Mouse (Mus musculus) hindbrain, postnatal 0 days (tissue): ENCODE results near the gene Ube3b. TPM values are rescaled to one million over a fixed set of nuclear protein-coding genes. Genes with fewer than 3 reads are reported as not detected.

Experiments used
- ATAC-seq: fragments of 200-750 bp; cut with Nextera tagmentation; 2 replicates; pipeline ENCODE4 v1.8.0; 2017; ENCODE audit warnings: mild to moderate bottlenecking, moderate TSS enrichment, moderate library complexity
- DNase-seq: peaks from one replicate; pipeline ENCODE4 v3.0.0-alpha.2; 2015; ENCODE audit warnings: low spot score
- H3K27ac ChIP-seq: fragments of 300-500 bp; sonication (generic); 2 replicates; pipeline ENCODE4 v1.5.1; 2014; ENCODE audit warnings: mild to moderate bottlenecking
- H3K27me3 ChIP-seq: fragments of 300-500 bp; sonication (generic); 2 replicates; pipeline ENCODE4 v1.6.1; 2014; ENCODE audit warnings: low read length, mixed read lengths; ENCODE audit not compliant: insufficient read depth
- H3K36me3 ChIP-seq: fragments of 300-500 bp; sonication (generic); 2 replicates; pipeline ENCODE4 v1.6.1; 2014; ENCODE audit warnings: low read length, mixed read lengths; ENCODE audit not compliant: insufficient read depth
- H3K4me1 ChIP-seq: fragments of 300-500 bp; sonication (generic); 2 replicates; pipeline ENCODE4 v1.6.1; 2014; ENCODE audit warnings: antibody characterized with exemption, low read length, mixed read lengths; ENCODE audit not compliant: insufficient read depth
- H3K4me2 ChIP-seq: fragments of 300-500 bp; sonication (generic); 2 replicates; pipeline ENCODE4 v1.6.1; 2014; ENCODE audit warnings: low read depth, mild to moderate bottlenecking, low read length, moderate library complexity, mixed read lengths
- H3K4me3 ChIP-seq: fragments of 300-500 bp; sonication (generic); 2 replicates; pipeline ENCODE4 v1.5.1; 2014; ENCODE audit warnings: low read length
- H3K9ac ChIP-seq: fragments of 300-500 bp; sonication (generic); replicated peaks from 2 replicates; pipeline ENCODE4 v1.6.1; 2014; ENCODE audit warnings: mild to moderate bottlenecking, low read length, moderate library complexity, mixed read lengths
- H3K9me3 ChIP-seq: fragments of 300-500 bp; sonication (generic); 2 replicates; pipeline ENCODE4 v1.6.1; 2016; ENCODE audit warnings: low read length, mixed read lengths
- CTCF ChIP-seq: IDR thresholded peaks from 2 replicates; pipeline ENCODE4 v1.5.1; 2016; ENCODE audit warnings: antibody characterized with exemption, control low read depth, low read depth
- WGBS: fragments of 180-500 bp; shearing (Covaris S2); extraction: QIAGEN DNeasy Blood & Tissue Kit; methylation state at CpG from one replicate; pipeline ENCODE4 v1.1.7; 2014; 5-methylcytosine and 5-hydroxymethylcytosine counted together
- polyA plus RNA-seq: library from polyadenylated mRNA; unstranded; fragments of >200 nt; fragmentation: Nextera tagmentation; extraction: Ambion mirVana; gene quantifications from 2 replicates; pipeline ENCODE4 v1.2.1, GENCODE M21; 2015
- total RNA-seq: library from RNA; depleted of rRNA; stranded (reverse); fragments of >200 nt; gene quantifications from 2 replicates; pipeline ENCODE4 v1.2.3, GENCODE M21; 2014; rRNA removed

Ube3b gene
- 67.5 and 69.9 TPM in 2 replicates for total RNA-seq
- 31.1 and 31.4 TPM in 2 replicates for polyA plus RNA-seq

DNA sequence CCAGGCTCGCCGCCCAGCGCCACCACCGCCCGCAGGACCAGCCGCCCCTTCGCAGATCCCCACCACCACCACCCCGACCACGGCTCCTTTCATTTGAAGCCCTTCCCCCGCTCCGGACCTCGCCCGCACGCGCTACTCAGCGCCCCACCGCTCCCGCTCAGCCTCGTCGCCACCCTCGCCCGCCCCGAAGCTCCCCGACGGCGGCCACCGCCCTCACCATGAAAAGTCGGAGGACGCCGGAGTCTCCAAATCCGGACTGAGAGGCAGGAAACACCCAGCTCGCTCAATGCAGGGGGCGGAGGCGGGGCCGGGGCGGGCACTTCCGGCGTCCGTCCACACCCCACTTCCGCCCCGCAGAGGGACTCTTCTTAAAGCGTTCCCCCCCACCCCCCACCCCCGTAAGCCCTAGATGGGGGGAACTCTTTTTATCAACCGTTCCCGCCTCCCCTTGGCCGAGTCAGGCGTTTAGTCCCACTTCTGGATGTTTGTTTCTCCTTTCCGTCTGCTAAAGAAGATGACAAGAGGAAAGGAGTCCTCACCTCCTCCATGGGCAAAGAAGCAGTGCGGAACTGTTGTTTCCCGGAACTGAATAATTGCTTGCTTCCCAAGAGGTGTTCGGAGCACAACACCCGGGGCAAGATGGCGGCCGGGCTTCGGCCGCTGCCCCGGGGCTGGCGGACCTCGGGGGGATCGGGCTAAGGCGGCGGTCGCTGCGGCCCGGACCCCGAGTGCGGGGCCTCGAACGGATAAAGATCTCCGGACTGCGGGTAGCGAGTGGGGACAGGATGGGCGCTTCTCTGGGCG lies at the start of gene Ube3b, which contains the start of gene Kctd10:
Gene Ube3b (plus strand): TSS at position 399 of the 804 bp plus-strand sequence.
Gene Kctd10 (minus strand): TSS at position 300 of the 804 bp plus-strand sequence.
- DNase-seq: peak; percentile 95
- Histone ChIP-seq H3K4me1 (peaks cover 12% of the 10 kb centered on the region), H3K9ac (peak within 1 kb of the TSS; percentile 84), H3K27ac (peak within 1 kb of the TSS; percentile 92), H3K27me3 (no peaks in the 10 kb centered on the region), H3K36me3 (peaks cover 5% of the 10 kb centered on the region; the same call in 1 of the 2 replicates), H3K4me3 (peak within 1 kb of the TSS; percentile 87), H3K4me2 (peak within 1 kb of the TSS; percentile 84), H3K9me3 (no peaks in the 10 kb centered on the region)
- peak; percentile 96 for ATAC-seq
- under 1% methylated on average over 71 of the region's 74 CpGs for WGBS
- no peak for TF ChIP-seq CTCF

DNA sequence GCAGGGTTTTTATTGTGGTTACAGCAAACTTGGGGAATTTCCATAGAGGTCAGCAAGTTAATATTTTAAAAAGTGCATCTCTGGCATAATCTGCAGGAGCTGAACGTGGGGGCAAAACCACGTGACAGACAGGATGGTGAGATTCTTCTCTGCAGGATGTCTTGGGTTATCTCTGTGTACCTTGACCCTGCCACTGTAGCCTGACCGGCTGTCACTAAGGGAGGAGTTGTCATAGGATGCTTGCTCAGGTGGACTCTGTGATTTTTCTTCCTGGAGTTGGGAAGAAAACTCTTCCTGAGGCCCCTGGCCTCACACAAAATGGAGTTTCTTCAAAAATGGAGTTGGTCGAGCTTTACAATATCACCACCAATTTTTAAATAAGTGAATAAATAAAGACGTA lies 37.4 kb upstream of the Ube3b start:
- H3K4me2 ChIP-seq: no peak overlapping the region
- TF ChIP-seq CTCF: no peak
- DNase-seq (no peak), ATAC-seq (no peak)
- H3K4me3 ChIP-seq: no peak overlapping the region
- no peak overlapping the region for H3K9ac ChIP-seq
- H3K9me3 ChIP-seq: no peaks in the 10 kb centered on the region
- no peak overlapping the region for H3K27ac ChIP-seq
- WGBS: 83% methylated on average over 5 of the region's 5 CpGs
- H3K36me3 ChIP-seq: no peaks in the 10 kb centered on the region
- H3K27me3 ChIP-seq: no peaks in the 10 kb centered on the region
- no peaks in the 10 kb centered on the region for H3K4me1 ChIP-seq

DNA sequence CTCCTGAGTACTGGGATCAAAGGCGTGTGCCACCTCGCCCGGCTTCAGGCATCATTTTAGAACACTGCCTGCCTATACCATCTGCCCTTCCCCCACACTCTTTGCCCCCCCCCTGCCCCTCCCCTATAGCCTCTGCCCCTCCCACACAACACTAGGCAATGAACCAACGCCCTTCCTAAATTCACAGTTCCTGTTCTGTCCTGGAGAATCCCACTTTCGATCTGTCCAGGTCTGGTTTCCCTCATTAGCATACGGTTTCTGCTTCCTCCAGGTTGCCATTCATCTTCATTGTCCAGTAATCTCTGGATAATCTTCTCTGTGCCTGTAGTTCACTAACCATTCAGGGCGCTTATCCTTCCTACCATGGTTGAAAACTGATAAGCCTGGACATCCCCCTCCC lies 36.8 kb upstream of the Ube3b start:
- H3K9me3 ChIP-seq: no peaks in the 10 kb centered on the region
- no peak for ATAC-seq
- no peak overlapping the region for H3K27ac ChIP-seq
- H3K4me3 ChIP-seq: no peak overlapping the region
- H3K4me2 ChIP-seq: no peak overlapping the region
- no peaks in the 10 kb centered on the region for H3K27me3 ChIP-seq
- no peaks in the 10 kb centered on the region for H3K4me1 ChIP-seq
- H3K36me3 ChIP-seq: no peaks in the 10 kb centered on the region
- 86% methylated on average over 7 of the region's 7 CpGs for WGBS
- TF ChIP-seq CTCF: no peak
- H3K9ac ChIP-seq: no peak overlapping the region
- DNase-seq: no peak

DNA sequence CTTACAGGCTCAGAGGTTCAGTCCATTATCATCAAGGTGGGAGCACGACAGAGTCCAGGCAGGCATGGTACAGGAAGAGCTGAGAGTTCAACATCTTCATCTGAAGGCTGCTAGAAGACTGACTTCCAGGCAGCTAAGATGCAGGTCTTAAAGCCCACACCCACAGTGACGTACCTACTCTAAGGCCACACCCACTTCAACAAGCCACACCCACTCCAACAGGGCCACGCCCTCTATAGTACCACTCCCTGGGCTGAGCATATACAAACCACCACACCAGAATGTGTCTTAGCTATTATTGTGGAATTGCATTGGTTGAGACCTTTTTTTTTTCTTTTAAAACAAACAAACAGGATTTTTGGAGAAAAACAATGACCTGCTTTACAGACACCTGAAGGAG lies 34.9 kb upstream of the Ube3b start:
- DNase-seq: no peak
- ATAC-seq: no peak
- no peak overlapping the region for H3K9ac ChIP-seq
- H3K4me2 ChIP-seq: no peak overlapping the region
- H3K9me3 ChIP-seq: no peaks in the 10 kb centered on the region
- no peak overlapping the region for H3K27ac ChIP-seq
- H3K36me3 ChIP-seq: no peaks in the 10 kb centered on the region
- WGBS: 58% methylated on average over 3 of the region's 3 CpGs
- no peaks in the 10 kb centered on the region for H3K4me1 ChIP-seq
- no peaks in the 10 kb centered on the region for H3K27me3 ChIP-seq
- no peak overlapping the region for H3K4me3 ChIP-seq
- TF ChIP-seq CTCF: no peak

DNA sequence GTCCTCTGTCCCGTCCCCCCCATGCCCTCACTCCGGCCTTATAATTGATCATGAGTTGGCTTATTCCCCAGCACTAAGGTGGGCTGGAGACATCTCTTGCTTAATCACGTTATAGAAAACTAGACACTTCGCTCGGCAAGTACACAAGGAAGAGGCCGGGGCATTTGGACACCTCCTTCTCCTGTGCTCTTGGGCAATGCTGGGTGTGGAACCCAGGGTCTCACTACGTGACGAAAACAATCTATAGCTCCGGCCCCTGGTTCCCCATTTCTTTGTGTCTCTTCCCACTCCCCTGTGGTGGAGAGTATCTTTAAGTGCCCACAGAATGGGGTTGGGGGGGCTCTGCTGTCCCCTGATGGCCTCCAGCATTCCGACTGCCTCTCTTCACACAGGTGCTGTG lies 33.4 kb upstream of the Ube3b start:
- no peaks in the 10 kb centered on the region for H3K36me3 ChIP-seq
- ATAC-seq: no peak

DNA sequence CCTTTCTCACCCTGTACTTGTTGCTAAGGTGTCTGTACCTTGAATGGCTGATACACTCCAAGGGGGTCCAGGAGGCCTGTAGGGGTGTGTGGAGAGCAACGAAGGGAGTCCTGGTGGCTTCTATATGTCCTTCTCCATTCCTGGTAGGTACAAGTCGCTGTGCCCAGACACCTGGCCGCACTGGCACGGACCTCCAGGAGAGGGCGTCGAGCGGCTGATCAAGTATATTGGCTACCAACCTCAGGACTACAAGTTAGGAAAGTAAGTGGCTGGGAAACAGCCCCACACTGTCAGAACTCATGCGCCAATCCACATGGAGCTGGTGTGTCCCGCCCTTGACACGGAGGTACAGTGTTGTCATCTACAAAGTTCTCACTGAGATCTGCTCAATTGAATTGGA lies 28.9 kb upstream of the Ube3b start:
- Histone ChIP-seq H3K4me1 (no peaks in the 10 kb centered on the region), H3K4me2 (no peak overlapping the region), H3K4me3 (no peak overlapping the region), H3K9me3 (no peaks in the 10 kb centered on the region), H3K27me3 (no peaks in the 10 kb centered on the region), H3K27ac (no peak overlapping the region), H3K36me3 (no peaks in the 10 kb centered on the region), H3K9ac (no peak overlapping the region)
- WGBS: 64% methylated on average over 10 of the region's 10 CpGs
- no peak for ATAC-seq
- no peak for DNase-seq
- peak; percentile 18; the same call in 1 of the 2 replicates for TF ChIP-seq CTCF

More for the DNA sequence above, 33.4 kb upstream of the Ube3b start:
- Histone ChIP-seq H3K9ac (no peak overlapping the region), H3K27me3 (no peaks in the 10 kb centered on the region), H3K9me3 (no peaks in the 10 kb centered on the region), H3K4me1 (no peaks in the 10 kb centered on the region), H3K4me3 (no peak overlapping the region), H3K4me2 (no peak overlapping the region), H3K27ac (no peak overlapping the region)
- TF ChIP-seq CTCF: no peak
- DNase-seq: no peak
- WGBS: 84% methylated on average over 10 of the region's 10 CpGs
